Mouse (Mus musculus) stomach, postnatal 0 days (tissue): ENCODE data around the gene Vps16. TPM values are rescaled to one million over a fixed set of nuclear protein-coding genes. Genes with fewer than 3 reads are reported as not detected.
A peak's percentile ranks its signal among the peaks of the same experiment; 100 is the strongest.

Source experiments
- ATAC-seq: fragments of 200-750 bp; cut with Nextera tagmentation; 2 replicates; pipeline ENCODE4 v1.8.0; 2017; ENCODE audit not compliant: low FRiP score, low TSS enrichment
- DNase-seq: peaks from one replicate; pipeline ENCODE4 v3.0.0-alpha.2; 2016; ENCODE audit warnings: low spot score
- H3K27ac ChIP-seq: fragments of 300-500 bp; sonication (generic); replicated peaks from 2 replicates; pipeline ENCODE4 v1.5.1; 2014; ENCODE audit warnings: mild to moderate bottlenecking, control low read depth
- H3K27me3 ChIP-seq: fragments of 300-500 bp; sonication (generic); 2 replicates; pipeline ENCODE4 v1.6.1; 2014; ENCODE audit warnings: low read length; ENCODE audit not compliant: control insufficient read depth, insufficient read depth
- H3K36me3 ChIP-seq: fragments of 300-500 bp; sonication (generic); 2 replicates; pipeline ENCODE4 v1.6.1; 2014; ENCODE audit warnings: low read length, mixed read lengths; ENCODE audit not compliant: control insufficient read depth, insufficient read depth
- H3K4me1 ChIP-seq: fragments of 300-500 bp; sonication (generic); replicated peaks from 2 replicates; pipeline ENCODE4 v1.6.1; 2014; ENCODE audit warnings: antibody characterized with exemption; ENCODE audit not compliant: control insufficient read depth, insufficient read depth
- H3K4me2 ChIP-seq: fragments of 300-500 bp; sonication (generic); replicated peaks from 2 replicates; pipeline ENCODE4 v1.6.1; 2014; ENCODE audit warnings: low read depth, mild to moderate bottlenecking, control low read depth, moderate library complexity
- H3K4me3 ChIP-seq: fragments of 300-500 bp; sonication (generic); 2 replicates; pipeline ENCODE4 v1.5.1; 2014; ENCODE audit warnings: low read depth, low read length, control low read depth
- H3K9ac ChIP-seq: fragments of 300-500 bp; sonication (generic); 2 replicates; pipeline ENCODE4 v1.6.1; 2014; ENCODE audit warnings: mild to moderate bottlenecking, low read length, control low read depth, mixed read lengths
- H3K9me3 ChIP-seq: fragments of 300-500 bp; sonication (generic); 2 replicates; pipeline ENCODE4 v1.6.1; 2016; ENCODE audit warnings: low read length; ENCODE audit not compliant: control insufficient read depth
- CTCF ChIP-seq: IDR thresholded peaks from 2 replicates; pipeline ENCODE4 v1.5.1; 2016; ENCODE audit warnings: antibody characterized with exemption, low read depth, mild to moderate bottlenecking, moderate library complexity
- EP300 ChIP-seq: optimal IDR thresholded peaks from 2 replicates; pipeline ENCODE3; 2016; ENCODE audit warnings: antibody characterized with exemption
- whole genome bisulfite sequencing: fragments of 180-500 bp; shearing (Covaris S2); extraction: QIAGEN DNeasy Blood & Tissue Kit; methylation state at CpG from one replicate; pipeline ENCODE4 v1.1.7; 2014; 5-methylcytosine and 5-hydroxymethylcytosine counted together
- polyA plus RNA-seq: library from polyadenylated mRNA; unstranded; fragments of >200 nt; fragmentation: Nextera tagmentation; extraction: Ambion mirVana; gene quantifications from 2 replicates; pipeline ENCODE4 v1.2.1, GENCODE M21; 2015

The Vps16 gene
- polyA plus RNA-seq, 1 experiment from 2014 or later, result 37.0 TPM

DNA sequence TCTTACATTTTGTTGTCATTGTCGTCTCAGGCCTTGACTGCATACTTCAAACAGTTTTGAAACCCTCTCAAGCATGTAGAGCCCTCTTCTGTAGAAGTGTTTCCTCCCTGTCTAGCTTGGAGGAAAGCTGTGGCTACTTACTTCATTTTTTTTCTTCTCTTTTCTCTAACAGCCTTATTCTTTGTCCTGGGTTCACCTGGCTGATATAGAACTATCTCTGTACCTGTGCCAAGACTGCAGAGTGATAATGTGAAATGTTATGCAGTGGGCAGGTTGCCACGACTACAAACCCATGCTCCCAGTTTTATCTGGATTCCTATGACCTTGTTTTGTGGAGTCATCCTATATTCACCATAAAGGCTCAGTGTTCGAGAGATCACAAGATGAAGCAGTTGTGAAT lies 6.3 kb downstream of the Vps16 start:
- no peak overlapping the region for H3K4me3 ChIP-seq
- no peak overlapping the region for H3K9ac ChIP-seq
- no peaks in the 10 kb centered on the region for H3K4me1 ChIP-seq
- DNase-seq, result no peak
- H3K27me3 ChIP-seq, result no peaks in the 10 kb centered on the region
- H3K27ac ChIP-seq, result no peak overlapping the region
- 66% methylated on average over 3 of the region's 3 CpGs for WGBS
- no peak for ATAC-seq
- no peaks in the 10 kb centered on the region; the same call in 1 of the 2 replicates for H3K36me3 ChIP-seq
- H3K4me2 ChIP-seq, result no peak overlapping the region
- no peaks in the 10 kb centered on the region for H3K9me3 ChIP-seq
- TF ChIP-seq EP300 (no peak), CTCF (no peak)

GRCm38 (mm10) chr2:130432157-130432556 lies 8.0 kb downstream of the Vps16 start:
- no peak overlapping the region for H3K4me2 ChIP-seq
- ATAC-seq (no peak), DNase-seq (no peak)
- no peaks in the 10 kb centered on the region for H3K9me3 ChIP-seq
- H3K27me3 ChIP-seq, result no peaks in the 10 kb centered on the region
- no peak overlapping the region for H3K27ac ChIP-seq
- no peaks in the 10 kb centered on the region for H3K4me1 ChIP-seq
- WGBS, result 67% methylated on average over 3 of the region's 3 CpGs
- no peak overlapping the region for H3K4me3 ChIP-seq
- no peak for TF ChIP-seq CTCF
- no peak for TF ChIP-seq EP300
- no peaks in the 10 kb centered on the region; the same call in 1 of the 2 replicates for H3K36me3 ChIP-seq
- H3K9ac ChIP-seq, result no peak overlapping the region

DNA sequence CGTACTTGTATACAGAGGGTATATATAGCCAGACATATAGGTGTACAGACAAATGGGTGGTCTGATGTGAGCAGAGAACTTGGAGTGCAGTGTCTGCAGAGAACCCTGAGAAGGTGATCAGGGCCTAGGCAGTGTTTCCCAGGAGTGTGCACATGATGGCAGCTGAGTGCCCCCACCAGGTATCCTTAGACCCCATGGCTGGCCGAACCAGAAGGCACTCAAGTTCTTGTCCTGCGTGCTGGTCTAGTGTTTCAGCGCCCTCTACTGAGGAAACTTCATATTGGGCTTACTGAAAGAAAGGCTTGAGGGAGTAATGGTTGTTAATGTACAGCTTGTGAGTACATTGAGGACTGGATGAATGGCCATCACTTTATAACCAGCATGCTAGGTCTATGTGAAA lies 9.0 kb downstream of the Vps16 start:
- 22% methylated on average over 4 of the region's 4 CpGs for WGBS
- Histone ChIP-seq H3K27me3 (no peaks in the 10 kb centered on the region), H3K4me3 (no peak overlapping the region), H3K4me1 (no peaks in the 10 kb centered on the region), H3K27ac (no peak overlapping the region), H3K9me3 (no peaks in the 10 kb centered on the region), H3K9ac (no peak overlapping the region), H3K36me3 (no peaks in the 10 kb centered on the region; the same call in 1 of the 2 replicates), H3K4me2 (no peak overlapping the region)
- ATAC-seq, result 0 out of 2 replicates have a peak, but pooled peaks have one; percentile 32
- peak; percentile 32 for DNase-seq
- TF ChIP-seq EP300 (no peak), CTCF (peak; percentile 80)

DNA sequence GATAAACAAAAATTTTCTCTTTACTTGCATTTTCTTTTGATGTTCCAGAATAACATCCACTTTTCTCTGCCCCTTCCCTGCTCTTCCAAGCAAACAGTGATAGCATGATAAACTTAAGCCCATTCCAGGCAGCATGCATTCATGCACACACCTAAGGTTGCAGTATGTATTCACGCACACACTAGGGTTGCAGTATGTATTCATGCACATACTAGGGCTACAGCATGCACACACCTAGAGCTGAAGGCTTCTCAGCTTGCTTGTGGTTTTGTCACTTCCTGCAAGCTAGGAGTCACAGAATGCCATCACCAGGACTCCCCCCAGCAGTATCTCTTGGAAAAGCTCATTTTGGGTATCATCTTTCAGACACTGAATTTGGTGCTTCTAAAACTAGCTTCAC lies 12.6 kb downstream of the Vps16 start:
- H3K27me3 ChIP-seq, result no peaks in the 10 kb centered on the region
- H3K9ac ChIP-seq, result no peak overlapping the region
- DNase-seq (no peak), ATAC-seq (no peak)
- WGBS, result 94% methylated on average over 1 of the region's 1 CpGs
- no peak for TF ChIP-seq CTCF
- no peak for TF ChIP-seq EP300
- H3K9me3 ChIP-seq, result no peaks in the 10 kb centered on the region
- no peak overlapping the region for H3K27ac ChIP-seq
- no peak overlapping the region for H3K4me2 ChIP-seq
- no peaks in the 10 kb centered on the region for H3K4me1 ChIP-seq
- H3K36me3 ChIP-seq, result peaks cover 22% of the 10 kb centered on the region
- no peak overlapping the region for H3K4me3 ChIP-seq

DNA sequence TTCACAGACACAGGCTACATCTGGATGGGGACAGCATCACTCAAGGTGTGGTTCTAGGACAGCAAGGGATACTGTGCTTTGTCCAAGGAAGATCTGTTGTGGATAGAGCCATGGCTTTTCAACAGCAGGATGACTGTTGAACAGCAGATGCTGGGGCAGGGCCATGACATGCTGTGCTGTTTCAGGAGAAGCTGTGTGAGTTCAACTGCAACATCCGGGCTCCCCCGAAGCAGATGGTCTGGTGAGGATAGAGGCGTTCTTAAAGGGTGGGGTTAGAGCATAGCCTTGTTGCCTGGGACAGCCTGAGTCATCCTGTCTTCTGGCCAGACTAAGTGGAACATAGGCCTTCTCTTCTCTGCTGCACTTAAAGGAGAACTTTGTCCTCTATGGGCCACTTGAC lies 14.7 kb downstream of the Vps16 start:
- H3K4me1 ChIP-seq, result no peaks in the 10 kb centered on the region
- no peak overlapping the region for H3K9ac ChIP-seq
- WGBS, result 80% methylated on average over 3 of the region's 3 CpGs
- no peak for TF ChIP-seq EP300
- TF ChIP-seq CTCF, result no peak
- no peak overlapping the region for H3K4me2 ChIP-seq
- H3K4me3 ChIP-seq, result no peak overlapping the region
- H3K27ac ChIP-seq, result no peak overlapping the region
- DNase-seq (no peak), ATAC-seq (no peak)
- no peaks in the 10 kb centered on the region for H3K9me3 ChIP-seq
- H3K36me3 ChIP-seq, result peaks cover 27% of the 10 kb centered on the region
- H3K27me3 ChIP-seq, result no peaks in the 10 kb centered on the region

DNA sequence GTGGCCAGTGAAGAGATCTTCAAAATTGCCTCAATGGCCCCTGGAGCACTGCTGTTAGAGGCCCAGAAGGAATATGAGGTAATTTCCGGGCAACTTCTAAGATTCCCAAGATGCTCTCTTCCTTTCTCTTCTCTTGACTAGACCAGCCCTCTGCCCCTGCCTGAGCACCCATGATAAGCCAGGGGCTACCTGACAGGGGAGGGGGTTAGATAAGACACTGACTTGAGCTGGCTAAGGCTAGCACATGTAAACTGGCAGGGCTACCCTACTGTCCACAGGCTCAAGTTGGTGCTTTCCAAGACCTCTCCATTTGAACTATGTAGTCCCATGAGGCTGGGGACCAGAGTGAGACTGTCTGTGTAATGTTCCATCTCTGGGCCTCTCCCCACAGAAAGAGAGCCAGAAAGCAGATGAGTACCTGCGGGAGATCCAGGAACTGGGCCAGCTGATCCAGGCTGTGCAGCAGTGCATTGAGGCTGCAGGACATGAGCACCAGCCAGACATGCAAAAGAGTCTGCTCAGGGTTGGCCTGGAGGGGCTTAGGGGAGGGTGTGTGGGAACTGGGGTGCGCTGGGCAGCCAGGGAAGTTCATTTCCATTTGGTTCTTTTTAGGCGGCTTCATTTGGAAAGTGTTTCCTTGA lies 15.8 kb downstream of the Vps16 start:
- no peaks in the 10 kb centered on the region for H3K27me3 ChIP-seq
- H3K4me1 ChIP-seq, result no peaks in the 10 kb centered on the region
- no peak overlapping the region for H3K27ac ChIP-seq
- no peak overlapping the region for H3K9ac ChIP-seq
- H3K9me3 ChIP-seq, result no peaks in the 10 kb centered on the region
- H3K4me3 ChIP-seq, result no peak overlapping the region
- peaks cover 28% of the 10 kb centered on the region for H3K36me3 ChIP-seq
- DNase-seq (no peak), ATAC-seq (no peak)
- 88% methylated on average over 4 of the region's 4 CpGs for WGBS
- H3K4me2 ChIP-seq, result no peak overlapping the region
- TF ChIP-seq EP300 (no peak), CTCF (no peak)
